Mouse (Mus musculus): Measurements from ENCODE around the gene Golm1.
A peak's percentile ranks its signal among the peaks of the same experiment; 100 is the strongest.
"Not testable (repeated sequence)": the region's sequence is repeated elsewhere in the genome, so short reads cannot be mapped to it uniquely, and the experiment has no call there.

Gene Golm1

GRCm38 (mm10) chr13:59675151-59676011, at the start of gene Golm1:
Gene Golm1, minus strand, starts transcription at chr13:59675811.
- DNase-seq (ENCODE audit: low spot score) = peak; percentile 70

GRCm38 (mm10) chr13:59722089-59722488, 46.5 kb upstream of the Golm1 start:
- not testable (repeated sequence) for DNase-seq (ENCODE audit: low spot score)

GRCm38 (mm10) chr13:59719475-59719874, 43.9 kb upstream of the Golm1 start:
- DNase-seq (ENCODE audit: low spot score) = no peak

DNA sequence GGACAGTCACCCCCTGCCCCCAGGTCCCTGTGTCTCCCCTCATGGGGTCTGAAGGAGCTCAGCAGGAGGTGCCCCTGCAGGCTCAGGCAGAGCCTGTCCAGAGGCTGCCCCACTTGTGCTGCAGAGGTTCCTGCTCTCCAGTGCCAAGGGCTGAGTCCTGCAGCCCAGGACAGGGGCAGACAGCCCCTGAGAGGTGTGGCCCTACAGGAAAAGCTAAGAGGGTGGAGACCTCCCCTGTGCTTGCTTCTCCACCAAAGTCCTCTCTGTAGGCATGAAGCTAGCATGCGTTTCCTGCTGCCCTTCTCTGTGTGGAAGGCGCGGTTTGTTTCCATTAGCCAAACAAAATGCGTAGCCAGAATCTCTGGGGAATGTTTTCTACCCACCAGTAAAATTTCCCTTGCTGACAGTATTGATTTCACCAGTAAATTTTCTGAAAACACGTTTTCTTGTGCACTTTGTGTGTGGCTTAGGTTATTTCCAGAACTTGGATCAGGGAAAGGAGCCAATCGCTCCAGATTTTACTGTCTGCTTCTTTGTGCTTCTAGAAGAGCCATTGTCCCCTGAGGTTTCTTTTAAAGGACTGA, 43.3 kb upstream of the Golm1 start:
- peak; percentile 42 for DNase-seq (ENCODE audit: low spot score)

DNA sequence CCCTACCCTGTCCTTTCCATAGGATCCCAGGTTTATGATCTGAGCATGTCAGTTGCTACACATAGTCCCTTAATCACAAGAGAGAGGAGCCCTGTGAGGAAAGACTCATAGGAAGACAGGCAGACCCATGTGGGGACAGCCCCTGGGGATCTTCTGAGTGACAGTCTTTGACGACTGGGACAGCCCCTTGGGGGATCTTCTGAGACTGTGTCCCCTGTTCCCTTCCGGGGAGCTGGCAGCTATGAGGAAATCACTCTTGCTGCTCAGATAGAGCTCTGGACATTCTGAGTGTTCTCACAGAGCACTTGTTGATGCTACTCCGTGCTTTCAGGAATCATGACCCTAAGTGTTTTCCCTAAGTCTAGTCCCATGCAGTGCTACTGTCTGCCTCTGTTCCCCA, 38.1 kb upstream of the Golm1 start:
- DNase-seq (ENCODE audit: low spot score) = no peak

DNA sequence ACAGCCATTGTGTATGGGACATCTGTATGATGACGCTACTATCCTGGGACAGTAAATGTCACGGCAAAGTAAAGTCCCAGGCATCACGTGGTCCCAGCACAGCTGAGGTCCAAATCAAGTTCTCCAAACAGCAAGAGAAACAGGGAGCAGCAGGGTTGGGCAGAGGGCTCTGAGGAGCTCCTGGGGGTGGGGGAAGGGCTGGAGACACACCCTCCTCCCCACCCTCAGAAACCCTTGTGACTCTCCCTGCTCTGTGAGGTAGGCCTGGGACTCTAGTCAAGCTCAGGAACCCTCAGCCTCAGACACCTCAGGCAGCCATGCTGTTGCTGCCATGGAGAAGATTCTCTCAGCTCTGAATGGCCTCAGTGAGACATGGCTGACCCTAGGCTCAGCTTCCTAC, 36.4 kb upstream of the Golm1 start, which contains the start of gene Spata31d1b:
Spata31d1b (plus strand) TSS at position 301 of the 400 bp plus-strand sequence.
- DNase-seq (ENCODE audit: low spot score) = not testable (repeated sequence)

DNA sequence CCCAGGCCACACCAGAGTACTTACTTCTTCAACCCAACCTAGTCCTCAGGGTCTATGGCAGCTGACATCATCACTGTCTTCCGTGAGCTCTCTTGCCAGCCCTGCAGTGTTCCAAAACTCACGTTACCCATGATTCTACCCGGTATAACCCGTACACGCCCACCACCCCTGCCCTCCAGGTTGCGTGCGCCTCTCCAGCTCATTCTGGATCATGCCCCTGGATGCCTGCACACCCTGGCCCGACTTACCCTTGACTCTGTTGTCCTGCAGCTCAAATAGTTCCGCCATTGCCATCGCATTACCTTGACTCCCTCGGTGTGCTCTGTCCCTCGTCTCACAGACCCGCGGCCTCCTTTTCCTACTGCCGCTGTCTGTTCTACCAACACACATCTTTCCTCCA, 34.6 kb upstream of the Golm1 start, which contains the start of gene Spata31d1a:
Spata31d1a (minus strand) TSS at position 101 of the 400 bp plus-strand sequence.
- no peak for DNase-seq (ENCODE audit: low spot score)

DNA sequence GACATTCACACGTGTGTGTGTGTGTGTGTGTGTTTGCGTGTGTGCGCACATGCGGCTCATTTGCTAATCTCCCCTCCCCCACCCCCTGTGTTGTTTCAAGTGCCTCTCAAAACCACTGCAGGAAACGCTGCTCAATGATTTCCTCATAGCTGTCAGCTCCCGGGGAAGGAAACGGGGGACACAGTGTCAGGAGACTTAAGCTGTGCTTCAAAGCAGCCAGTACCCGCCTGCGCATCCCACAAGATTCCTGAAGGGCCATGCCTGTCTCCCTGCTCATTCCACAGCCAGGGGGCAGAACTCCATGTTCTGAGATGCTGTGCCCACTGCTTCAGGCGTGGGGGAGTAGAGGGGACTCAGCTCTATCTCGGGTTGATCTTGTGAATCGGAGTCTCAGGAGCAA, 29.0 kb upstream of the Golm1 start:
- DNase-seq (ENCODE audit: low spot score) = peak; percentile 48

DNA sequence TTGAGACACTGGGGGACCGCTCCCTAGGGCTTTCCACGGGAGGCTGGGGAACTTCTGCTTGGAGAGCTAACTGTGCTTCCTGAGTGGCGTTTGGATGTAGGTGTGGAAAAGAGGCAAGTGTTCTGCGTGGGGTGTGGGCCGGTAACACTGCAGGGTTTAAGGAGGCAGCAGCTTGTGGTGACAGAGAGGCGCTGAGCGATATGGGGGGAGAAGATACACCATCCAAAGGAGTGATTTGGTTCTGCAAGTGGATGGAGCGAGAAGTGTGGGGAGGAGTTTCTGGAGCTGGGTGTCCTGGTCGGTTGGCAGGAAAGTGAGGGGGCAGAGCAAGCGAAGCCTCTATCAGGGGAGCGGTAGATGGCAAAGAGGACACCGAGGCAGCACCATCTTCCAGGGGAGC, 27.9 kb upstream of the Golm1 start:
- DNase-seq (ENCODE audit: low spot score) = no peak

GRCm38 (mm10) chr13:59700137-59700536, 24.5 kb upstream of the Golm1 start:
- DNase-seq (ENCODE audit: low spot score) = not testable (repeated sequence)

- no peak for DNase-seq (ENCODE audit: low spot score)
Measured at GRCm38 (mm10) chr13:59699131-59699530, 23.5 kb upstream of the Golm1 start.

- DNase-seq (ENCODE audit: low spot score) = no peak
Measured at GRCm38 (mm10) chr13:59695781-59696180, 20.2 kb upstream of the Golm1 start.

DNA sequence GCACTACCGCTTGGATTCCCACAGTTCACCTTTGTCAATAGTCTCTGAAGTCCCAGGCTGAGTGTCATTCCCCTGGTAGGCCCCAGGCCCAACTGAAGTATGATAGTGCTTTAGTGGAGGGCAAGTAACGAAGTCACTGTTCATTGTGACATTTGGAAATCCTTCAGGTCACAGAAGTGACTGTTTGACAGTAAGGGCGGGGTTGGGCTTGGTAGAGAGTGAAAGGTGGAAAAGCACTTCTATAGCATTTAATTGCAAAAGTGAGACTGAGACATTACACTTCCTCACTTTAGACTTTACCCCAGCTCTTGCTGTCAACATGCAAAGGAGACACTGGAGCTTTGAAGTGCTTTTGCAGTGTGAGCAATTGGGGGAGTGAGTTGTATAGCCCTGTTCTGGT, 18.4 kb upstream of the Golm1 start, which contains the start of gene 4921517D22Rik:
4921517D22Rik (minus strand) TSS at position 101 of the 400 bp plus-strand sequence.
- DNase-seq (ENCODE audit: low spot score) = no peak

- DNase-seq (ENCODE audit: low spot score) = no peak
Measured at GRCm38 (mm10) chr13:59691478-59691877, 15.9 kb upstream of the Golm1 start.

- no peak for DNase-seq (ENCODE audit: low spot score)
Measured at GRCm38 (mm10) chr13:59690576-59690975, 15.0 kb upstream of the Golm1 start.

- no peak for DNase-seq (ENCODE audit: low spot score)
Measured at GRCm38 (mm10) chr13:59689843-59690242, 14.2 kb upstream of the Golm1 start.

DNA sequence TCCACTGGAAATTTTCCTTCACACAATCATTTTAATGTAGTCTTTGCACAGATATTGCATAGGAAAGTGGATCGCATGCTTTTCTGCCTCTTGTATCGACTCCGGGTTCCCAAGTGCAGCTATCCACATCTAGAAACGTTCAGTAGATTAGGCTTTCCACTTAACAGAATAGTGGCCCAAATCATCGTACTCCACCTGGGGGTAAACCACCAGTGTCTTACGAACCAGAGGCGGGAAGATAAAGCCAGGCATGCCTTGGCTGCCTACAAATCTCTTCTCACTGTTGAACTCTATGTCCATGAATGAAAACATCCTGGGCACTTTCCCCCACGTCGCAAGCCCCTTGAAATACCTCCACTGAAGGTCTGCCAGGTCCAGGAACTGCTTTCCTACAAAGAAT, 13.7 kb upstream of the Golm1 start:
- no peak for DNase-seq (ENCODE audit: low spot score)

DNA sequence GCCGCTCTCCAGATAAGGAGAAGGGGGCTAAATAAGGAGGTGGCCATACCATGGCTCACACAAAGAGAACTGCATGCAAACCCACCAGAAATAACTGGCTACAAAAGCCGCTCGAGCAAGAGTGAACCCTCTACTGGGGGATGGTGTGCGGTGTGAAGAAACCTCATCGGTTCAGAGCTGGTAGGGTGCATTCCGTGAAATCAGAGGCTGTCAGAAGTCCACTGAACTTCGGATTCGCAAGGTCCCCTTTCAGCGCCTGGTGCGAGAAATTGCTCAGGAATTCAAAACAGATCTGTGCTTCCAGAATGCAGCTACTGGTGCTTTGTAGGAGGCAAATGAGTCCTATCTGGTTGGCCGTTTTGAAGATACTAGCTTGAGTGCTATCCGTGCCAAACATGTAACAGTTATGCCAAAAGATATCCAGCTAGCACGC, 12.7 kb upstream of the Golm1 start:
- no peak for DNase-seq (ENCODE audit: low spot score)

- no peak for DNase-seq (ENCODE audit: low spot score)
Measured at GRCm38 (mm10) chr13:59685236-59685635, 9.6 kb upstream of the Golm1 start.

- DNase-seq (ENCODE audit: low spot score) = no peak
Measured at GRCm38 (mm10) chr13:59682629-59683028, 7.0 kb upstream of the Golm1 start.

DNA sequence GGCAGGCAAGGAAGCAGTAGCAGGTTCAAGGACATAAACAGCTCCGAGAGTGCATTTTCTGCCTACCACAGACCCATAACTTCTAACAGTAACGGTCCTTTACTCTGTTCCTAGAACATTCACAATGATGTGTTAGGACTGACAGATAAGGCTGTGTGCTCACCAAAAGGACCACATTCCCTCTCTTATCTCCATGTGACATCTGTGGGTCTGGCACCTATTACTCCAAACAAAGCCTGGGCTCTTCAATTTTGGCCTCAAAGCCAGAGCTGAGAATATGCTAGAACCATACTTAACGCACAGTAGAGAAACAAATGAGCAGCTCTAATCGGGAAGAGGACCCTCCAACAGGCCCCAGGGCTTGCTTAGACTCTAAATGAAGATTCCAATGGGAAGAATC, 4.3 kb upstream of the Golm1 start:
- no peak for DNase-seq (ENCODE audit: low spot score)

DNA sequence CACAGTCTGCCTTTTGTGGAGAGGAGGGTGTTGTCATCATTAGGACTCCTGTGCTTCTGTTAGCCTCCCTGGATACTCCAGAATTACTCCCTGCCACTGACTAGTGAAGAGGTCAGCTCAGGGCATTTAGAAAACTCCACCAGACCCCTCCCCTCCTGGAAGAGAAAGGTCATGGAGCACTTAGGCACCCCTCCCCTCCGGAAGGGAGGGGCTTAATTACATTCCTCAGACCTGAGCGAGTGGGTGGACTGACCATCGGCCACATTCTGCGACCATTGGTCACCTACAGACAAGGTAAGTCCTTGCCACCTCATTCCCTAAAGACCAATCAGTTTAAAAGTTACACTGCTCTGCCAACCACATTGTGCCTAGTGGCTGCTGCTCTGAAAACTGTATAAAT, 3.7 kb upstream of the Golm1 start:
- DNase-seq (ENCODE audit: low spot score) = no peak
